Mouse (Mus musculus): ENCODE measurements around the gene Gm3435.
A peak's percentile ranks its signal among the peaks of the same experiment; 100 is the strongest.
"Not testable (repeated sequence)": the region's sequence is repeated elsewhere in the genome, so short reads cannot be mapped to it uniquely, and the experiment has no call there.

The Gm3435 gene

GRCm38 (mm10) chr17:15041175-15041729 lies 31.3 kb downstream of the Gm3435 start, which contains the start of the genes Ermard, Tcte3 and Gm3448:
TSS of gene Ermard (plus strand) at chr17:15041208.
TSS of gene Tcte3 (minus strand) at chr17:15041488.
TSS of gene Gm3448 (minus strand) at chr17:15041537.
- peak; percentile 62 for DNase-seq

- DNase-seq, result not testable (repeated sequence)
Observed at GRCm38 (mm10) chr17:15050338-15050737, 40.4 kb downstream of the Gm3435 start.

GRCm38 (mm10) chr17:15052766-15053165 lies 42.8 kb downstream of the Gm3435 start:
- not testable (repeated sequence) for DNase-seq

GRCm38 (mm10) chr17:15053183-15053828 lies 43.3 kb downstream of the Gm3435 start:
- not testable (repeated sequence) for DNase-seq

GRCm38 (mm10) chr17:15053829-15054200 lies 43.8 kb downstream of the Gm3435 start:
- not testable (repeated sequence) for DNase-seq

- DNase-seq, result no peak
Observed at GRCm38 (mm10) chr17:15055925-15056324, 45.9 kb downstream of the Gm3435 start.

- no peak for DNase-seq
Observed at GRCm38 (mm10) chr17:15058161-15058591, 48.2 kb downstream of the Gm3435 start.

- DNase-seq, result no peak
Observed at GRCm38 (mm10) chr17:15059646-15060045, 49.7 kb downstream of the Gm3435 start.

- DNase-seq, result no peak
Observed at GRCm38 (mm10) chr17:15060356-15060755, 50.4 kb downstream of the Gm3435 start.

- peak; percentile 6 for DNase-seq
Observed at GRCm38 (mm10) chr17:15065391-15066024, 55.5 kb downstream of the Gm3435 start.

GRCm38 (mm10) chr17:15066066-15066465 lies 56.1 kb downstream of the Gm3435 start:
- DNase-seq, result no peak

GRCm38 (mm10) chr17:15066911-15067310 lies 56.9 kb downstream of the Gm3435 start:
- DNase-seq, result no peak

GRCm38 (mm10) chr17:15068040-15068792 lies 58.2 kb downstream of the Gm3435 start:
- no peak for DNase-seq

- DNase-seq, result no peak
Observed at GRCm38 (mm10) chr17:15069124-15069523, 59.1 kb downstream of the Gm3435 start.

Measured in thymus, postnatal 25 days (tissue).